Mouse (Mus musculus) midbrain, postnatal 0 days (tissue): ENCODE data around the gene Ephb1. TPM values are rescaled to one million over a fixed set of nuclear protein-coding genes. Genes with fewer than 3 reads are reported as not detected.

ENCODE experiments used
- ATAC-seq: fragments of 200-750 bp; cut with Nextera tagmentation; 2 replicates; pipeline ENCODE4 v1.8.0; 2017; ENCODE audit warnings: moderate number of reproducible peaks, mild to moderate bottlenecking, moderate TSS enrichment, moderate library complexity; ENCODE audit not compliant: low FRiP score
- DNase-seq: peaks from one replicate; pipeline ENCODE4 v3.0.0-alpha.2; 2015; ENCODE audit warnings: low spot score
- H3K27ac ChIP-seq: fragments of 300-500 bp; sonication (generic); 2 replicates; pipeline ENCODE4 v1.5.1; 2014; ENCODE audit warnings: low read depth, mild to moderate bottlenecking, low read length, mixed read lengths
- H3K27me3 ChIP-seq: fragments of 300-500 bp; sonication (generic); 2 replicates; pipeline ENCODE4 v1.6.1; 2014; ENCODE audit warnings: low read length, control low read depth, mixed read lengths; ENCODE audit not compliant: insufficient read depth
- H3K36me3 ChIP-seq: fragments of 300-500 bp; sonication (generic); 2 replicates; pipeline ENCODE4 v1.6.1; 2014; ENCODE audit warnings: low read length, control low read depth, mixed read lengths; ENCODE audit not compliant: insufficient read depth
- H3K4me1 ChIP-seq: fragments of 300-500 bp; sonication (generic); 2 replicates; pipeline ENCODE4 v1.6.1; 2014; ENCODE audit warnings: mild to moderate bottlenecking, control low read depth, antibody characterized with exemption, low read length, mixed read lengths; ENCODE audit not compliant: insufficient read depth
- H3K4me2 ChIP-seq: fragments of 300-500 bp; sonication (generic); 2 replicates; pipeline ENCODE4 v1.6.1; 2014; ENCODE audit warnings: low read depth, mild to moderate bottlenecking, low read length, mixed read lengths; ENCODE audit not compliant: poor library complexity, severe bottlenecking
- H3K4me3 ChIP-seq: fragments of 300-500 bp; sonication (generic); 2 replicates; pipeline ENCODE4 v1.5.1; 2014; ENCODE audit warnings: low read depth, mild to moderate bottlenecking, low read length, moderate library complexity
- H3K9ac ChIP-seq: fragments of 300-500 bp; sonication (generic); replicated peaks from 2 replicates; pipeline ENCODE4 v1.6.1; 2014; ENCODE audit warnings: mild to moderate bottlenecking, low read length, moderate library complexity, mixed read lengths; ENCODE audit not compliant: poor library complexity, severe bottlenecking
- H3K9me3 ChIP-seq: fragments of 300-500 bp; sonication (generic); 2 replicates; pipeline ENCODE4 v1.6.1; 2016; ENCODE audit warnings: low read length, control low read depth
- CTCF ChIP-seq: IDR thresholded peaks from 2 replicates; pipeline ENCODE4 v1.5.1; 2016; ENCODE audit warnings: antibody characterized with exemption, mild to moderate bottlenecking
- whole genome bisulfite sequencing: fragments of 180-500 bp; shearing (Covaris S2); extraction: QIAGEN DNeasy Blood & Tissue Kit; methylation state at CpG from one replicate; pipeline ENCODE4 v1.1.7; 2014; 5-methylcytosine and 5-hydroxymethylcytosine counted together
- polyA plus RNA-seq: library from polyadenylated mRNA; unstranded; fragments of >200 nt; fragmentation: Nextera tagmentation; extraction: Ambion mirVana; gene quantifications from 2 replicates; pipeline ENCODE4 v1.2.1, GENCODE M21; 2015
- total RNA-seq: library from RNA; depleted of rRNA; stranded (reverse); fragments of >200 nt; gene quantifications from 2 replicates; pipeline ENCODE4 v1.2.3, GENCODE M21; 2014

Gene Ephb1
- total and polyA plus RNA-seq, 2 experiments from 2014 or later = 69.4 to 85.9 TPM

- Histone ChIP-seq H3K27me3 (no peaks in the 10 kb centered on the region), H3K4me3 (no peak overlapping the region), H3K27ac (no peak overlapping the region), H3K4me1 (no peaks in the 10 kb centered on the region), H3K9me3 (no peaks in the 10 kb centered on the region), H3K4me2 (no peak overlapping the region), H3K36me3 (no peaks in the 10 kb centered on the region), H3K9ac (no peak overlapping the region)
- DNase-seq (no peak), ATAC-seq (no peak)
- TF ChIP-seq CTCF = no peak
- WGBS = 99% methylated on average over 2 of the region's 2 CpGs
Measured at GRCm38 (mm10) chr9:102367796-102368195, 13.3 kb upstream of the Ephb1 start.

GRCm38 (mm10) chr9:102365536-102365935, 11.0 kb upstream of the Ephb1 start:
- H3K4me2 ChIP-seq = no peak overlapping the region
- no peak for TF ChIP-seq CTCF
- ATAC-seq (no peak), DNase-seq (no peak)
- no peaks in the 10 kb centered on the region for H3K36me3 ChIP-seq
- H3K27me3 ChIP-seq = no peaks in the 10 kb centered on the region
- no peak overlapping the region for H3K27ac ChIP-seq
- no peaks in the 10 kb centered on the region for H3K9me3 ChIP-seq
- H3K9ac ChIP-seq = no peak overlapping the region
- no peaks in the 10 kb centered on the region for H3K4me1 ChIP-seq
- WGBS = 93% methylated on average over 2 of the region's 2 CpGs
- H3K4me3 ChIP-seq = no peak overlapping the region

- 93% methylated on average over 6 of the region's 6 CpGs for WGBS
- H3K27me3 ChIP-seq = peaks cover 7% of the 10 kb centered on the region; the same call in 1 of the 2 replicates
- H3K4me2 ChIP-seq = no peak overlapping the region
- ATAC-seq (no peak), DNase-seq (no peak)
- no peak overlapping the region for H3K27ac ChIP-seq
- no peaks in the 10 kb centered on the region for H3K36me3 ChIP-seq
- no peaks in the 10 kb centered on the region for H3K9me3 ChIP-seq
- H3K4me3 ChIP-seq = no peak overlapping the region
- no peak overlapping the region for H3K9ac ChIP-seq
- TF ChIP-seq CTCF = no peak
- H3K4me1 ChIP-seq = no peaks in the 10 kb centered on the region
Measured at GRCm38 (mm10) chr9:102359311-102359710, 4.8 kb upstream of the Ephb1 start.

- no peaks in the 10 kb centered on the region for H3K9me3 ChIP-seq
- H3K9ac ChIP-seq = no peak overlapping the region
- no peak overlapping the region for H3K4me3 ChIP-seq
- ATAC-seq = no peak
- no peak overlapping the region for H3K27ac ChIP-seq
- no peak overlapping the region for H3K4me2 ChIP-seq
- no peak for TF ChIP-seq CTCF
- 83% methylated on average over 3 of the region's 3 CpGs for WGBS
- H3K27me3 ChIP-seq = peaks cover 7% of the 10 kb centered on the region; the same call in 1 of the 2 replicates
- no peaks in the 10 kb centered on the region for H3K4me1 ChIP-seq
- no peak for DNase-seq
- no peaks in the 10 kb centered on the region for H3K36me3 ChIP-seq
Measured at GRCm38 (mm10) chr9:102358711-102359110, 4.2 kb upstream of the Ephb1 start.

GRCm38 (mm10) chr9:102358011-102358410, 3.5 kb upstream of the Ephb1 start:
- H3K36me3 ChIP-seq = no peaks in the 10 kb centered on the region
- no peak overlapping the region for H3K9ac ChIP-seq
- DNase-seq (no peak), ATAC-seq (no peak)
- no peak overlapping the region for H3K4me3 ChIP-seq
- 88% methylated on average over 6 of the region's 6 CpGs for WGBS
- TF ChIP-seq CTCF = no peak
- no peaks in the 10 kb centered on the region for H3K9me3 ChIP-seq
- no peak overlapping the region for H3K4me2 ChIP-seq
- no peaks in the 10 kb centered on the region for H3K4me1 ChIP-seq
- H3K27ac ChIP-seq = no peak overlapping the region
- peaks cover 7% of the 10 kb centered on the region; the same call in 1 of the 2 replicates for H3K27me3 ChIP-seq

GRCm38 (mm10) chr9:102356516-102356915, 2.0 kb upstream of the Ephb1 start:
- H3K4me1 ChIP-seq = no peaks in the 10 kb centered on the region
- no peak overlapping the region for H3K4me3 ChIP-seq
- H3K9ac ChIP-seq = no peak overlapping the region
- H3K9me3 ChIP-seq = no peaks in the 10 kb centered on the region
- H3K36me3 ChIP-seq = no peaks in the 10 kb centered on the region
- H3K27me3 ChIP-seq = peaks cover 7% of the 10 kb centered on the region; the same call in 1 of the 2 replicates
- no peak overlapping the region for H3K4me2 ChIP-seq
- H3K27ac ChIP-seq = no peak overlapping the region
- TF ChIP-seq CTCF = no peak
- ATAC-seq = no peak
- WGBS = 77% methylated on average over 10 of the region's 10 CpGs
- no peak for DNase-seq
